15 mouse cellular contexts compared by ENCODE assay signal in the genomic region with DNA sequence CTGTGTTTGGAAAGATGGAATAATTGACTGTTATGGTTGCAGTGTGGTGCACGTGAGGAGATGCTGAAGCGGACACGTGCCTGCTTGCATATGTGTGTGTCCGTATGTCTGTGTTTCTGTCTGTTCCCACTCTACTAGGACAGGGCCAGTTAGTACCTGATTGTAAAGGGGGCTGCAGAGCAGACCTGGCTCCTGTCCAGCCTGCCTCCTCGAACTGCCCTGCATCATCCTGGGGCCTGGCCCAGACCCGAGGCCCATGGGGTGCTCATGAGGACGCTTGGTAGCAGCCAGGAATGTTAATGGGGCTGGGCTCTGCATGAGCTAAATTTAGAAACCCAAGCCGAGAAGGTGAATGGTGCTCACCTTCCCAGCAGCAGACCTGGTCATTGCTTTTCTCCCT. TPM values are rescaled to one million over a fixed set of nuclear protein-coding genes. Genes with fewer than 3 reads are reported as not detected.
A peak's percentile ranks its signal among the peaks of the same experiment; 100 is the strongest.
DNase-seq lines count a peak whose midpoint lies in the region; ATAC-seq lines count a peak whose summit lies in the region.
"Had no signal": no experiment of that assay in that cellular context is flagged by ENCODE, and none has a peak within 500 bp of the region (broad histone marks: within the 10 kb centered on the region; RNA-seq: fewer than 3 reads in every experiment).

No protein-coding gene starts in this region.

- WGBS in kidney, embryonic 15.5 days: 54% methylated on average over 8 of the region's 8 CpGs
- 31% methylated on average over 8 of the region's 8 CpGs for WGBS in heart, embryonic 16.5 days

- peaks cover 46% of the 10 kb centered on the region for H3K4me1 ChIP-seq in kidney, embryonic 15.5 days
- H3K4me1 ChIP-seq in heart, embryonic 16.5 days (ENCODE audit: control insufficient read depth, insufficient read depth, low read length): peaks cover 17% of the 10 kb centered on the region

- H3K4me2 ChIP-seq in kidney, embryonic 15.5 days: no peak overlapping the region
- peak overlapping the region; percentile 47 for H3K4me2 ChIP-seq in heart, embryonic 16.5 days (ENCODE audit: low read depth, low read length)
- H3K4me2 ChIP-seq: limb, embryonic 15.5 days; midbrain, embryonic 11.5 days had no signal

- H3K9me3 ChIP-seq in kidney, embryonic 15.5 days (replicated peaks): no peaks in the 10 kb centered on the region
- H3K9me3 ChIP-seq in heart, embryonic 16.5 days (replicated peaks; ENCODE audit: control insufficient read depth, low read length): no peaks in the 10 kb centered on the region
- H3K9me3 ChIP-seq: limb, embryonic 15.5 days had no signal

- ATAC-seq in kidney, embryonic 15.5 days (replicated peaks; ENCODE audit: low FRiP score): no peak
- ATAC-seq in heart, embryonic 16.5 days (replicated peaks; ENCODE audit: extremely low read depth, insufficient read depth, low FRiP score): peak; percentile 84
- ATAC-seq: inflammation-experienced regulatory T-cells, adult 6 months had no signal

- peaks cover 21% of the 10 kb centered on the region; the same call in 1 of the 2 replicates for H3K27me3 ChIP-seq in kidney, embryonic 15.5 days
- H3K27me3 ChIP-seq in heart, embryonic 16.5 days (ENCODE audit: control insufficient read depth, insufficient read depth, low read length): peaks cover 5% of the 10 kb centered on the region

- no peaks in the 10 kb centered on the region for H3K36me3 ChIP-seq in kidney, embryonic 15.5 days
- H3K36me3 ChIP-seq in heart, embryonic 16.5 days (ENCODE audit: control insufficient read depth, insufficient read depth): no peaks in the 10 kb centered on the region
- H3K36me3 ChIP-seq: limb, embryonic 15.5 days had no signal

- H3K9ac ChIP-seq in kidney, embryonic 15.5 days: no peak overlapping the region
- H3K9ac ChIP-seq in heart, embryonic 16.5 days (ENCODE audit: low read length): peak overlapping the region; percentile 26
- H3K9ac ChIP-seq: limb, embryonic 15.5 days had no signal

- peak; percentile 77 for DNase-seq in kidney, adult 11 months
- peak; percentile 36 for DNase-seq in NIH3T3 (ENCODE audit: low read depth)
- peak; percentile 88 for DNase-seq in cerebellum, adult 9-11 months
- DNase-seq in spleen, postnatal 14 days (ENCODE audit: low spot score in 2 of 2): no peak
- no peak for DNase-seq in layer of hippocampus, postnatal 36 days
- DNase-seq in lung, postnatal 14 days: no peak
- DNase-seq: gastrocnemius, adult 2 months; spleen, adult 18-20 months; thymus, postnatal 25 days had no signal

- H3K27ac ChIP-seq in kidney, embryonic 15.5 days: no peak overlapping the region
- peak overlapping the region; percentile 93 for H3K27ac ChIP-seq in heart, embryonic 16.5 days (ENCODE audit: low read length)
- H3K27ac ChIP-seq: gastrocnemius, adult 2 months; limb, embryonic 15.5 days had no signal

- no peak overlapping the region for H3K4me3 ChIP-seq in kidney, embryonic 15.5 days (replicated peaks)
- peak overlapping the region; percentile 11; the same call in 1 of the 2 replicates for H3K4me3 ChIP-seq in heart, embryonic 16.5 days (ENCODE audit: low read length)
- H3K4me3 ChIP-seq: gastrocnemius, adult 2 months; limb, embryonic 15.5 days had no signal

RNA-seq across cellular contexts. Expression of a gene that starts 28.0 kb away (rescaled TPM):
- polyA plus RNA-seq in kidney, embryonic 15.5 days (2015; fragmentation: Nextera tagmentation; extraction: Ambion mirVana): 1.5 and 2.3 TPM in 2 replicates
- polyA plus RNA-seq in heart, embryonic 16.5 days (2015; fragmentation: Nextera tagmentation; extraction: Ambion mirVana): 0.49 and 0.80 TPM in 2 replicates
- 100 to 1,000 TPM; 301 to 303 TPM for total RNA-seq in layer of hippocampus, postnatal 36 days (2021)
- total RNA-seq: neutrophil, adult 5-6 weeks had no signal

RNA-seq across cellular contexts. Expression of a gene that starts 40.4 kb away (rescaled TPM):
- polyA plus RNA-seq in kidney, embryonic 15.5 days (2015; fragmentation: Nextera tagmentation; extraction: Ambion mirVana): 0.69 and 0.73 TPM in 2 replicates
- polyA plus RNA-seq in heart, embryonic 16.5 days (2015; fragmentation: Nextera tagmentation; extraction: Ambion mirVana): 0.21 and 0.31 TPM in 2 replicates
- total RNA-seq in layer of hippocampus, postnatal 36 days (2021): 10 to 100 TPM; 78.7 to 89.3 TPM
- polyA plus RNA-seq: inflammation-experienced regulatory T-cells, adult 6 months had no signal

Comparison
In these comparisons a context has a peak if more than half of its experiments do, and no peak if none do; other contexts are left out.
1. DNase-seq: peak in kidney, adult 11 months (single experiment), NIH3T3 (single experiment) and cerebellum, adult 9-11 months (single experiment); none in spleen, postnatal 14 days (0 of 2), layer of hippocampus, postnatal 36 days (0 of 2) and lung, postnatal 14 days (single experiment).